Mouse (Mus musculus) embryonic facial prominence, embryonic 14.5 days (tissue): Measurements from ENCODE around the gene Smarcc2. TPM values are rescaled to one million over a fixed set of nuclear protein-coding genes. Genes with fewer than 3 reads are reported as not detected.

Experiments used
- ATAC-seq: fragments of 200-750 bp; cut with Nextera tagmentation; 2 replicates; pipeline ENCODE4 v1.8.0; 2017; ENCODE audit warnings: low read depth, moderate number of reproducible peaks, moderate TSS enrichment
- DNase-seq: peaks from one replicate; pipeline ENCODE4 v3.0.0-alpha.2; 2015; ENCODE audit warnings: low spot score
- H3K27ac ChIP-seq: fragments of 300-500 bp; sonication (generic); replicated peaks from 2 replicates; pipeline ENCODE4 v1.5.1; 2014; ENCODE audit warnings: low read depth, mild to moderate bottlenecking, low read length, moderate library complexity
- H3K27me3 ChIP-seq: fragments of 300-500 bp; sonication (generic); replicated peaks from 2 replicates; pipeline ENCODE4 v1.6.1; 2014; ENCODE audit warnings: low read length; ENCODE audit not compliant: control insufficient read depth, insufficient read depth
- H3K36me3 ChIP-seq: fragments of 300-500 bp; sonication (generic); 2 replicates; pipeline ENCODE4 v1.6.1; 2014; ENCODE audit warnings: low read length, mixed read lengths; ENCODE audit not compliant: control insufficient read depth, insufficient read depth
- H3K4me1 ChIP-seq: fragments of 300-500 bp; sonication (generic); 2 replicates; pipeline ENCODE4 v1.6.1; 2014; ENCODE audit warnings: antibody characterized with exemption, low read length; ENCODE audit not compliant: control insufficient read depth, insufficient read depth
- H3K4me2 ChIP-seq: fragments of 300-500 bp; sonication (generic); 2 replicates; pipeline ENCODE4 v1.6.1; 2014; ENCODE audit warnings: low read depth, mild to moderate bottlenecking, low read length, moderate library complexity, mixed read lengths
- H3K4me3 ChIP-seq: fragments of 300-500 bp; sonication (generic); 2 replicates; pipeline ENCODE4 v1.5.1; 2014; ENCODE audit warnings: low read depth, mild to moderate bottlenecking, low read length
- H3K9ac ChIP-seq: fragments of 300-500 bp; sonication (generic); 2 replicates; pipeline ENCODE4 v1.6.1; 2014; ENCODE audit warnings: low read depth, mild to moderate bottlenecking, low read length, moderate library complexity, mixed read lengths
- H3K9me3 ChIP-seq: fragments of 300-500 bp; sonication (generic); 2 replicates; pipeline ENCODE4 v1.6.1; 2016; ENCODE audit warnings: low read length; ENCODE audit not compliant: control insufficient read depth
- WGBS: fragments of 180-500 bp; shearing (Covaris S2); extraction: QIAGEN DNeasy Blood & Tissue Kit; methylation state at CpG from one replicate; pipeline ENCODE4 v1.1.7; 2014; 5-methylcytosine and 5-hydroxymethylcytosine counted together
- polyA plus RNA-seq: library from polyadenylated mRNA; unstranded; fragments of >200 nt; fragmentation: Nextera tagmentation; extraction: Ambion mirVana; gene quantifications from 2 replicates; pipeline ENCODE4 v1.2.1, GENCODE M21; 2014

The Smarcc2 gene
- polyA plus RNA-seq: 84.1 and 91.4 TPM in 2 replicates

DNA sequence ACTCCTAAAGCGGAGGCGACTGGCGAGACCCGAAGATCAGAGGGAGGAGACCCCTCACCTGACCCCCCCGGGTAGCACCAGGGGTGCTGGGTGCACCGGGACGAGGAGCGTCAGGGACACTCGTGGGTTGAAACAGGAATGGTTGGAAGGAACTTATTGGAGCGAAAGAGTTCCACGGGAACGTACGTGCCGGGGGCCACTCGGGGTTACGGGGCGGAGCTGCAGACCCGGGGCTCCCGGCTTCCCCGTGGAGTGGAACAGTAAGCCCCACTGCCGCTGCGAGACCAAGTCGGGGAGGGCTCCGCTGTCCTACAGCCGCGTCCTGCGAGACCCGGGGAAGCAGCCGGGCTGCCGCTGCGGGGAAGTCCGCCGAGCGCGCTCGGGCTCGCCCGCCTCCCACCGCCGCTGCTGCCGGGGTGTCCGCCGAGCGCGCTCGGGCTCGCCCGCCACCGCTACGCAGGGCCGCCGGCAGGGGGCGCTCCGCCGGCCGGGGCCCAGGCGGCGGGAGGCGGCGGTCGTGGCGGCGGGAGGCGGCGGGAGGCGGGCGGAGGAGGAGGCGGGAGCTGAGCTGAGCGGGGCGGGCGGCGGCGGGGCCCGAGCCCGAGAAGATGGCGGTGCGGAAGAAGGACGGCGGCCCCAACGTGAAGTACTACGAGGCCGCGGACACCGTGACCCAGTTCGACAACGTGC, at the start of gene Smarcc2:
Smarcc2 (plus strand) TSS at position 530 of the 690 bp plus-strand sequence.
- under 1% methylated on average over 16 of the region's 86 CpGs for WGBS

DNA sequence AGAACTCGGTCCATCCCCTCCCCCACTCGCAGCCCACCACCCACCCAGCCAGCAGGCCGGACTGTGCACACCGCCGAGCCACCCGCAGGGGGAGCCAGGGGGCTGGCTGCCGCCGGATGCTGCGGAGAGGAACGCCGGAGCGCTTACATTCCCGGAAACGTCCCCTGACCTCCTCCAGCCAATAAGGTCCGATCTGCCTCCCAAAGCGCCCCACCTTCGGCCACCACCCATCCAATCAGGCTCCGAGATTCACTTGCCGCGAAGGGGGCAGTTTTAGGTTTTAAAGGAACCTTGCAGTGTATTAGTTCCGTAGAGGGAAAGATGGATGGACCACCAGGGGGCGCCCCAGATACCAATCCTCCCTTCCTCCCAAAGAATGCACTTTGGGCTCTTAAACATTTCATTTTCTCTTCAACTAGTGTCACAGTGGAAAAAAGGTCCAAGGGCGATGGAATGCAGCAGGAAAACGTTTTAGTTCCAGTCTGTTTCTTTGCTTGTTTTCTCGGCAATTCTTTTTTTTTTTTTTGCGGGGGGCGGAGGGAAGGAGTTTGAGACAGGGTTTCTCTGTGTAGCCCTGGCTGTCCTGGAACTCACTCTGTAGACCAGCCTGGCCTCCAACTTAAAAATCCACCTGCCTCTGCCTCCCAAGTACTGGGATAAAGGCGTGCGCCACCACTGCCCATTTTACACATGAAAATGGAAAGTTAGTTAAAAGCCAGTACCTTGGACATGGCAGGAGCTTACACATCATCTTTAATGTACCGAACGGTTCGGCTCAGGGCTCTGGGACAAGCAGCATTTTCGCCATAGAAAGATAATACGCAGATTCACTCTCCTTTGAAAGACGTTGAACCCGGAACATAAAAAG, 49.1 kb upstream of the Smarcc2 start:
- peak overlapping the region; percentile 86 for H3K27ac ChIP-seq
- H3K9ac ChIP-seq: peak overlapping the region; percentile 78
- peak overlapping the region; percentile 90 for H3K4me2 ChIP-seq
- no peaks in the 10 kb centered on the region for H3K27me3 ChIP-seq
- 6% methylated on average over 33 of the region's 36 CpGs for WGBS
- H3K9me3 ChIP-seq: no peaks in the 10 kb centered on the region
- H3K4me1 ChIP-seq: peaks cover 24% of the 10 kb centered on the region
- DNase-seq (peak; percentile 99), ATAC-seq (peak; percentile 91)
- peak overlapping the region; percentile 78 for H3K4me3 ChIP-seq
- H3K36me3 ChIP-seq: peaks cover 17% of the 10 kb centered on the region

More for the DNA sequence above, at the start of gene Smarcc2:
- no peaks in the 10 kb centered on the region for H3K27me3 ChIP-seq
- H3K4me1 ChIP-seq: peaks cover 9% of the 10 kb centered on the region
- DNase-seq (peak; percentile 82), ATAC-seq (peak; percentile 84)
- H3K9me3 ChIP-seq: no peaks in the 10 kb centered on the region
- H3K27ac ChIP-seq: peak within 1 kb of the TSS; percentile 95
- peak within 1 kb of the TSS; percentile 95 for H3K9ac ChIP-seq
- H3K4me3 ChIP-seq: peak within 1 kb of the TSS; percentile 92
- peaks cover 28% of the 10 kb centered on the region for H3K36me3 ChIP-seq
- H3K4me2 ChIP-seq: peak within 1 kb of the TSS; percentile 80

DNA sequence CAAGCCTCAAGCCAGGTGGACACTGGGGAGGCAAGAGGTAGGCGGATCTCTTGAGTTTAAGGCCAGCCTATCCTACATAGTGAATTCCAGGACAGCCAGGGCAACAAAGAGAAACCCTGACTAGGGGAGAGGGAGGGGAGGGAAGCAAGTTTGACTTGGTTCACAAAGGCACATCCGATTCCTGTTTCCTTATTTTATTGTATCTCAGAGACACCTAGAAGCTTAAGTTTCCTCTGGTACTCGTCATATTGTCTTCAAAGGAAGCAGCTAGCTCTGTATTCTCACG, 48.5 kb upstream of the Smarcc2 start:
- Histone ChIP-seq H3K4me3 (peak overlapping the region; percentile 78), H3K9ac (peak overlapping the region; percentile 77), H3K4me1 (peaks cover 24% of the 10 kb centered on the region), H3K27ac (peak overlapping the region; percentile 86), H3K4me2 (peak overlapping the region; percentile 88), H3K9me3 (no peaks in the 10 kb centered on the region), H3K36me3 (peaks cover 21% of the 10 kb centered on the region), H3K27me3 (no peaks in the 10 kb centered on the region)
- no peak for DNase-seq
- WGBS: 17% methylated on average over 4 of the region's 4 CpGs
- no peak for ATAC-seq

DNA sequence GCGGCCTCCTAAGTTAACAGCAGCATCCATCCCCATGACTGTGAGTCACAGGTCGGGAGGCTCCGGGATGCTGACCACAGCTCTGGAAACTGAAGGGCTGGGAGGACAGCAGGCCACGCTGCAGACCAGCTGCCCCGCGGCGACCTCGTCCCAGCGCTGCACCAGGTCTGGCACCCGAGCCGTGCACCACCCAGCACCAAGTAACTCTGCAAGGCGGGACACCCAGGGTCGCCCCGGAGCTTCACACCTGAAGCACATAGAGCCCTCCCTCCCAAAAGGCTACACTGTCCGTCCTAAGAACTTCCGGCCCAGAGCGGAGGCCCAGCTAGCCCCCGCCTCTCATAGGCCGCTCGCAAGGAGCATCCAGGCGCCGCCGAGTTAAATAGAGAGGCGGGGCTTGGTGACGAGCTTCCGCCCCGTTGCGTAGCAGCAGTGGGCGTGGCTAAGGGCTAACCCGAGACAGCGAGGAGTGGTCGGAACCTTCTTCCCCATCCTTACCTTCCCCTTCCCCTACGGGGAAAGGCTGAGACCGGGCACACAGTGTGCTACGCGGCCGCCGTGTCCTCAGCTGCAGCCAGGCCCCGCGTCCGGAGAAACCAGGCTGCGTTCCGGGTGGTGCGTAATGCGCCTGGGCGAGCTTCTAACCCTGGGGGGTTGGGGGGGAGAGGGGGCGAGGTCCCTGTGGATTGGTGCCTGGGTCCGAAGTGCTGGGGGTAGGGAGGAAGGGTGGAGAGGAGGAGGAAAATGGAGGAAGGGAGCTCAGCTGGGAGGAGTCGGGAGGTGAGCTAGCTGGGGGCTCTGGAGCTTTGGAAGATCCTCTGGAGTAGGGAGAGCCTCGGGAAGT, 47.6 kb upstream of the Smarcc2 start, which contains the start of the genes Nabp2 and Rnf41:
Nabp2 (minus strand) TSS at position 282 of the 844 bp plus-strand sequence.
Rnf41 (plus strand) TSS at position 447 of the 844 bp plus-strand sequence.
- peak within 1 kb of the TSS; percentile 77 for H3K9ac ChIP-seq
- 2% methylated on average over 28 of the region's 50 CpGs for WGBS
- H3K4me1 ChIP-seq: peaks cover 24% of the 10 kb centered on the region
- peak; percentile 90 for ATAC-seq
- peak within 1 kb of the TSS; percentile 78 for H3K4me3 ChIP-seq
- peak; percentile 99 for DNase-seq
- H3K27ac ChIP-seq: peak within 1 kb of the TSS; percentile 95
- no peaks in the 10 kb centered on the region for H3K27me3 ChIP-seq
- H3K4me2 ChIP-seq: peak within 1 kb of the TSS; percentile 88
- H3K36me3 ChIP-seq: peaks cover 21% of the 10 kb centered on the region
- H3K9me3 ChIP-seq: no peaks in the 10 kb centered on the region

DNA sequence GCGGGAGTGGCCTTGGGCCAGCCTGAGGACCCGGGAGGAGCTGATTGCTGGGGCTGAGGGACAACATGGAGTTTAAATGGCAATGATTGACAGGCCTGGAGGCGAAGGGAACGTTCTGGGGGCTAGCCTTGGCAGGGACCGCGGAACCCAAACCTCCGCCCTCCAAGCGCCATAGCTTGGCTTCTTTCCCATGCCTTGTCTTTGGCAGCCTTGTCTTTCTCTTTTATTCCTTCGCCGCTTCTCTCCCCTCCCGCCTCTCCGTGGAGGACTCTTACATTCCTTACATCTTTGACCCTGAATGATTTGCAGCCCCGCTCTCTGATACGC, 47.0 kb upstream of the Smarcc2 start:
- WGBS: 0% methylated on average over 14 of the region's 14 CpGs
- Histone ChIP-seq H3K36me3 (peaks cover 25% of the 10 kb centered on the region), H3K27me3 (no peaks in the 10 kb centered on the region), H3K9ac (peak overlapping the region; percentile 77), H3K4me2 (peak overlapping the region; percentile 88), H3K9me3 (no peaks in the 10 kb centered on the region), H3K4me3 (peak overlapping the region; percentile 78), H3K27ac (peak overlapping the region; percentile 95), H3K4me1 (peaks cover 24% of the 10 kb centered on the region)
- DNase-seq (peak; percentile 60), ATAC-seq (no peak)

DNA sequence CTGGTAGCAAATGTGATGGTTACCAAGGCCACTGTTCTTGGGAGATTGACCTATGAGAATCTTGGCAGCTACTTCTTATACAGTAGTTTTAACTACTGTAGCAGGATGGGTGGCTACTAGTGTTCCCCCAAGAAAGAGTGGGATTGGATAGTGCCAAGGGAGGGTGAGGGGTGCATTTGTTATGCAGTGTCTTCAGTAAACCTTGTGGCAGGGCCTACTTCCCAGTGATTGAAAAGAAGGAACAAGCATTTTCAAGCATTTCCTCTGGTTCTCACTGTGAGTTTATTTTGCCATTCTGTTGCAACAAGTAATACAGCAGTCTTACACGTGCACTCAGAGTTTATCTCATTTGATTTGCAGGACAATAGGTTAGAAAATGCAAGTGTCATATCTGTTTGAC, 46.5 kb upstream of the Smarcc2 start:
- WGBS: 61% methylated on average over 1 of the region's 1 CpGs
- Histone ChIP-seq H3K9ac (peak overlapping the region; percentile 77), H3K4me3 (peak overlapping the region; percentile 78), H3K4me2 (peak overlapping the region; percentile 88), H3K27ac (peak overlapping the region; percentile 95), H3K9me3 (no peaks in the 10 kb centered on the region), H3K27me3 (no peaks in the 10 kb centered on the region), H3K36me3 (peaks cover 30% of the 10 kb centered on the region), H3K4me1 (peaks cover 24% of the 10 kb centered on the region)
- DNase-seq (no peak), ATAC-seq (no peak)

DNA sequence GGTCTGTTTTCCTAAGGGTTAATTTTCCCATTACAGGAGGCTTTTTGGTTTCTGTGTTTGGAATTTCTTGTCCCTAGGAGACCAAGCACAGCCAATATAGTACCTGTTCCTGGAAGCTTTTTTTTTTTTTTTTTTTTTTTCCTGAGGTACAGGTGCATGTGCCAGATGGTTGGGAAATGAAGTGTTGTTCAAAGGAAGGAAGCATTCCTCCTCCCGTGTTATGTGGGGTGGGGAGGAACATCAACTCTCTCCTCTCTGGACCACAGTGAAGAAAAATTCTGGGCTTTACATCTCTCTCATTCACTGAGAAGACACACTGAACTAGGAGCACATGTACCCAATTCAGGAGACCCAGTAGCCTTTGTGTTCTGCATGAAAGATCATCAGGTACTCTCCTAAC, 46.0 kb upstream of the Smarcc2 start:
- 46% methylated on average over 1 of the region's 1 CpGs for WGBS
- DNase-seq (no peak), ATAC-seq (no peak)
- Histone ChIP-seq H3K9me3 (no peaks in the 10 kb centered on the region), H3K36me3 (peaks cover 35% of the 10 kb centered on the region), H3K4me2 (peak overlapping the region; percentile 88), H3K9ac (0 out of 2 replicates have a peak overlapping the region, but pooled peaks have one; percentile 77), H3K4me3 (peak overlapping the region; percentile 78; the same call in 1 of the 2 replicates), H3K4me1 (peaks cover 24% of the 10 kb centered on the region), H3K27ac (no peak overlapping the region), H3K27me3 (no peaks in the 10 kb centered on the region)

DNA sequence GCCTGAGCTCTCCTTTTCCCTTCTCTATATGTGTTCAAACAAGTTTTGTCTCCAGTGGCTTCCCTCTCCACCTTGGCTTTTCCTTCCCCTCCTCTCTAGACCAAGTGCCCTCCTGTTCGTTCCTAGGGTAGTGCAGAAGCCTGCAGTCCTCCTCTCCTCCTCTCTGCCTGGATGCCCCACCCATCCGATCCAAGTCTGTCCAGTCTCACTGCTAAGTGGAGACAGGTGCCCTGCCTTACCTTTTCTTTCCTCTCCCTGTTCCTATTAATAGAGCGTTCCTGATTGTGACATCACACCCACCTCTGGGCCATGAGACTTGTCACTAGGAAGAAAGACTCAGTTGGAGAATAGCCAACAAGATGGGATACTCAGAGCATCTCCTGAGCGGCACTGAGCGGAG, 44.2 kb upstream of the Smarcc2 start:
- peaks cover 51% of the 10 kb centered on the region for H3K36me3 ChIP-seq
- H3K9me3 ChIP-seq: no peaks in the 10 kb centered on the region
- H3K4me1 ChIP-seq: peaks cover 17% of the 10 kb centered on the region
- no peak overlapping the region for H3K27ac ChIP-seq
- DNase-seq (no peak), ATAC-seq (no peak)
- H3K27me3 ChIP-seq: no peaks in the 10 kb centered on the region
- H3K4me3 ChIP-seq: no peak overlapping the region
- WGBS: 88% methylated on average over 5 of the region's 5 CpGs
- no peak overlapping the region for H3K4me2 ChIP-seq
- H3K9ac ChIP-seq: no peak overlapping the region
